Mouse (Mus musculus) gastrocnemius, adult 8-10 months (tissue): ENCODE measurements around the gene Lrrtm1. TPM values are rescaled to one million over a fixed set of nuclear protein-coding genes. Genes with fewer than 3 reads are reported as not detected.

Experiments
- DNase-seq, 2 experiments: peaks; one replicate each; pipeline ENCODE4 v3.0.0; 2022; ENCODE audit warnings: low spot score in 2 of 2
- total RNA-seq, 4 experiments: library from RNA; stranded (reverse); gene quantifications; 2 replicates each; pipeline ENCODE4 v1.2.4; 2022

The Lrrtm1 gene
- total RNA-seq, 4 experiments from 2014 or later: not detected

GRCm38 (mm10) chr6:77306796-77307195 is 64.3 kb downstream of the Lrrtm1 start:
- DNase-seq: no peak
